Mouse (Mus musculus): Measurements from ENCODE around the gene Gorasp2. TPM values are rescaled to one million over a fixed set of nuclear protein-coding genes. Genes with fewer than 3 reads are reported as not detected.
A peak's percentile ranks its signal among the peaks of the same experiment; 100 is the strongest.

Gene Gorasp2
- 10 to 100 TPM; 36.1 to 49.2 (median 46.2) TPM for polyA plus RNA-seq (2017; shearing (Covaris generic))

DNA sequence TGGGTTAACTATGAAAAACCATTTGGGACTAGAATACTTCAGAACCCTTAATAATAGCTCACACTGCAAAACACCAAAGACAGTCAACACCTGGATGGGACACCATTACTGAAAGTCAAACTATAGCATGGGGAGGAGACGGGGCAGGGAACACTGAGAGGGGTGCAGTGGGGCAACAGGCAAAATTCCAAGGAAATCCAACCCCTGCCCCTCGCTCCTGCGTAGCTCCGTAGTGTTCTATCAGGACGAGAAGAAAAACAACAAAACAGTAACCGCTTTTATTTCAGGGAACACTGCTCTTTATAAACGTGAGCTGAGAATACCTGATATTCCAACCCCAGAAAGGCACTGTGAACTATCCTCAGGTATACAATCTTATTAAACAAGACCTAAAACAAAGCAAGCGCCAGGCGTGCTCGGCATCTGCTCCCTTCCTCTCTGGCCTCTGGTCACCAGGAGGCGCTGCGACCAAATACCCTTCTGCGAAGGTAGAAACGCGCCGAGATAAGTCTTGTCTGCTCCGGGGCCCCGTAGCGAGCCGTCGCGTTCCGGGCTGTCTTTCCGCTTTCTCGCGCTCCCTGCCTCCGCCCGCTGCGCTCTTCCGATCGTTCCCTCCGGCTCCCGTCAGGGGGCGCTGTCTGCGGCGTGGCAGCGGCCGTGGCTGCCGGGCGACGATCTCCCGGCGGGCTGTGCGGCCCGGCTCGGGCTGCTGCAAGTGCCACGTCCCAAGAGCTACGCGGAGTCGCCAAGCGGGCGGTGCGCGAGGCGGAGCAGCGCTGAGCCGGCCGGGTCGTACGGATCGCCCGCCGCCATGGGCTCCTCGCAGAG is at the start of gene Gorasp2:
Gorasp2 (plus strand) TSS at position 690 of the 828 bp plus-strand sequence.
- peak; percentile 93 for ATAC-seq

- no peak for ATAC-seq
Measured at GRCm38 (mm10) chr2:70614745-70615351, 46.5 kb upstream of the Gorasp2 start.

- ATAC-seq, result no peak
Measured at GRCm38 (mm10) chr2:70616076-70616475, 45.3 kb upstream of the Gorasp2 start.

GRCm38 (mm10) chr2:70616617-70617016 is 44.8 kb upstream of the Gorasp2 start:
- ATAC-seq, result no peak

DNA sequence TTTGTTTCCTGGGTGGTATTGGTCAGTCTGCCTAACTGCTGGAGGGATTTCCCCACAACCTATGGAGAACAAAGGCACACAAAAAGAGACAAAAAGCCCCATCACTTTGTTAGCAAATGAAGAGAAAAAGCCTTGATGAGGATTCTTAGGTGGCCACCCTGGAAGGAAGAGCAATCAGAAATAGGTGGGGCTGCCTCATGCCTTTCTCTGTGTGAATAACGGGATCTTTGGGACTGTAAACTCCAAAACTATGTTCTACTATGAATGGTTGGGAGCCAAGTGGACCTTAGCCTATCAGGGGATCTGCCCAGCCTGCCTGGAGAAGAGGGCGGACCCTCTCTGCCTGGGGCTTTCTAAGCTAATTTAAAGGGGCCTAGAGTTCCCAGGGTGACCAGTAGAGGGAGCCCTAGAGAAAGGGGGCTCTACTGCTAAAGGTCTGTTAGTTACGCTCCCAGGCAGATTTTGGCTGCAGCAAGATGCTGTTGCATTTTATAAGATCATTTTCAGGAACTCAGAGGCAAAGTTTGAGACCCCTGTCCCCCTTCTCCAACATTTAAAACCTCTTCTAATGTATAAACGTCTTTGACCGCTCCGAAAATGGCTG is 42.0 kb upstream of the Gorasp2 start:
- no peak for ATAC-seq

DNA sequence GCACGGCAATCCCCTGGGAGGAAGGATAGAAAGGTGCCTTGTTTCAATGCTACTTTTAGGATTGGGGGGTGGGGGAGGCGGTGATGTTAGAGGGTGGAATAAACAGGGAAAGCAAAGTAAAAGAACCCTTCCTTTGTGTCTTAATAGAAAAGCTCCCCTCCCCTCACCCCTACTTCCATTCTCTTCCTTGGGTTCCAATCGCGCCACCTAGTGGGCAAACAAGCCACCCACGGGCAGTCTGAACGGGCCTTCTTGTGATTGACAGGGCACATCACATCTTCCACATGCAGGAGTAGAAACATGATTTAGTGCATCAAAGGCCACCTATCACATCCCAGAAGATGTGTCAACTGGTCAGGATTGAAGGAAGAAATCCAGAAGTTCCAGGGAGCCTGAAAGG is 41.2 kb upstream of the Gorasp2 start:
- no peak for ATAC-seq

DNA sequence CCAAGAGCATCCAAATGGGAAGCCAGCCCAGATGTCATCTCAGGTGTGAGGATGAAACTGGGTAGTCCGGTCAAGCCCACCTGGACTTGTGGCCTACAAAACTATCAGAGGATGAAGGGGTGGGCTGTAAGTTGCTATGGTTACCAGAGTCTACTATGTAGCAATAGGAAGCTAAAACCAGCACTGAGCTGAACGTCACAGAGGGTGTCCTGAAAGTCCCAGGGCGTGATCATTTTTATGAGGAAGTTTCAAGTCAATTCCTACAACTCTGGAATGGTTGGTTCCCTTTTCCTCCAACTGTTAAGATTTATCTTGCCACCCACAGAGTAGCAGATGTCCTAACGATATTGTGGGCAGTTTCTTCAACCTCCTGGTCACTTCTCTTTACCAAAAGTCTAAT is 39.1 kb upstream of the Gorasp2 start:
- no peak for ATAC-seq

DNA sequence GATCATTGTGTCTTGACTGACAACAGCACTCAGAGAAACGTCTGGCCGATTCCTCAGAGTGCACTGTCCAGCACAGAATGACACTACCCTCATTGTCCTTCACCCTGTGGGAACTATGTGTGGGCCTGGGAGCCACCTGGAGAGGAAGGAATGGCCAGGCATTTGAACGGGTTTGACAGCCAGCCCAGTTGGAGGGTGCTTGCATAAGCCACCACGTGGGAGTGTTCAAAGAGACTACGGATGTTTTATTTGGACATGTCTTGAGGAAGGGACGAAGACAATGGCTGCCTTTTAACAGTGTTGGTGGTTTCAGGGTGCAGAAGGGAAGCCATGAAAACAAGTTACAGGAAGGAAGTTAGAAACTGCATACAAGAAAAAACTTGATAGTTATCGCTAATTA is 35.6 kb upstream of the Gorasp2 start:
- no peak for ATAC-seq

GRCm38 (mm10) chr2:70628397-70628796 is 33.0 kb upstream of the Gorasp2 start:
- no peak for ATAC-seq

DNA sequence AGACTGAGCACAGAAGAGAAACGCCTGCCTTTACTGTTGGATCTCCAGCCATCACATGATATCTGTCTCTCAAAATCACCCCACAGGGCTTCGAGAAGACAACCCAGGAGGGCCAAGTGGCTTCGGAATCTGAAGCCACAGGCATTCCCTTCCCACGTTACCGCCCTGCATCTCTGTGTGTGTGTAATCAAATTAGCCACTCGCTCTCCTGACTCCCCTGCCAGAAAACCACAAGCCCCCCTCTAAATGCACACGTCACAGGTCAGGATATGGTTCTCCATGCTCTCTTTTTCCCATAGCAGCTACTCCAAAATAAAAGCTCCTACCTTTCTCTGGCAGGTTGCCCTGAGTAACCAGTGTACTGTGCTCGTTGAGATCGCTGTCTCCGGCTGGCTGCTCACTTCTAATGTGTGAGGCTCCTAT is 32.0 kb upstream of the Gorasp2 start:
- ATAC-seq, result no peak

DNA sequence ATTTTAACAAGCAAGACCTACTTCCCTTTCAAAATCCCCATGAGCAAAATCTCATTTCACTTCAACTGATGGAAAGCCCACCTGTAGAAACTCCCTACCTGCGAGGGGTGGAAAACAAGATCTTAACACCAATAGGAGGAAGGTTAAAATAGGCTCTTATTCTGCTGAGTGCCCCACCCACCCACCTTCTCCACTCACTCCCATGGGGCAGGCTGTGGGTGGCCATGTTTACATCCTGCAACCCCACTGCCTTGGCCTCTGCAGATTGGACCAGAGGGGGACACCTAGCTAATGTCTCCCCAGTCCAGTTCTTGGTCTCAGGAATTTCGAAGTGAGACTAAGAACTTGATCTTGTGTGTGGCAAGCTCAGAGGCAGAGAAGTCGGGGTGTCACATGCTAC is 31.5 kb upstream of the Gorasp2 start:
- ATAC-seq, result no peak

DNA sequence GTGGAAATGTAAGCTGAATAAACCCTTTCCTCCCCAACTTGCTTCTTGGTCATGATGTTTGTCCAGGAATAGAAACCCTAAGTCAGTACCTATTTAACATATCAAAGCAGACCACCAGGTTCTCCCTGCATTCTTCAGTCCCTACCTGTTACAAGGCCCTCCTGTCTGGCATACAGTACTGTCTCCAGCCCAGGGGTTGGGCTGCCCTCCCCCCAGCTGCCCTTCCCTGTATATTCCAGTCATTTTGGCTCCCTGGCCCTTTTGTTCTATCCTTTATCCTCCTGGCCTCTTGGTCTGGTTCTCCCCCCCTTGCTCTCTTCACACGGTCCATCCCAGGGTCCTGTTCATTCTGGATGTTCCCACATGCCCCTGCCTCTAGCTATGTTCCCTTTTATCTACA is 30.1 kb upstream of the Gorasp2 start:
- ATAC-seq, result no peak

DNA sequence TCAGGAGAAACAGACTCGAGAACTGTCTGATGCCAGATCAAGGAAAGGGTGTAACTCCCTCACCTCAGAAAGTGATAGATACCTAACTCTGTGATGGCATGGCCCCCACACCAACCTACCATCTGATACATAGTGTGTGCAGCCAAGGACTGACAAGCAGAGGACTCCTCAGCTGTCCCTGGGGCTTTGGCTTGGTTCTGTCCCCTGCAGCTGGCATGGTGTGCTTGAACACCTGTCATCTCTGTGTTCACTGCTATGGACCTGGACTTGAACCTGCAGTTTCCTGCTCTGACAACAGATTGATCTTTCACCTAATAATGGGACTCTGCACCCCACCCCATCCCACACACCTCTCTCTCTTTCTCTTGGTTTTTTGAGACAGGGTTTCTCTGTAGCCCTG is 29.0 kb upstream of the Gorasp2 start:
- ATAC-seq, result no peak

DNA sequence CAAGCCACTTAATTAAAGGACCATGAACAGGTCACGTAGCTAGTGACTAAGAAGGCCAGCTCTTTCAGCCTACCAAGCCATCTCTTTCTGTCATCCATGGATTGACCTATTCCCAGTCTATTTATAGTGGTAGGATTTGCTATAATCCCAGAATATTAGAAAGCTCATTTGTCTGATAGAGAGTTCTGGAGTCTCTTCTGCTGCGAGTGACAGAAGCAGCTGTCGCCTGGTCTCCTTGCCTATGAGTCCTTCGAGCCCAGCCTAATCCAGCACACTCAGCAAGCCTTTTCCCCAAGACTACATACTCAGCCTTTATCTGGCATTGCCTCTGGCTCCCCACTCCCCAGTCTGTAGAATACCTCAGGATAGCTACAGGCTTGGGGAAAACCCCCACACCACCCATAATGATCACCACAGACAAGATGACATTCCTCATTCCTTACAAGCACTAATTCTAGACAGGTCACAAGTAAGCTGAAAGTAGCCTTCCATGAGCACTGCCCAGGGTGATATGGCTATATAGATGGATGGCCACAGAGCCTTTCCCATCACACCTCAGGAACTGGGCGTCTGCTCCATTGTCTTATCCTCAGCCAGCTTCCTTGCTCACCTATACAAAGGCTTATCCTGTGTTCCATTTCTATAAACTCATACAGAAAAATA is 27.2 kb upstream of the Gorasp2 start:
- no peak for ATAC-seq

- ATAC-seq, result no peak
Measured at GRCm38 (mm10) chr2:70640968-70641367, 20.4 kb upstream of the Gorasp2 start.

- no peak for ATAC-seq
Measured at GRCm38 (mm10) chr2:70642971-70643565, 18.3 kb upstream of the Gorasp2 start.

DNA sequence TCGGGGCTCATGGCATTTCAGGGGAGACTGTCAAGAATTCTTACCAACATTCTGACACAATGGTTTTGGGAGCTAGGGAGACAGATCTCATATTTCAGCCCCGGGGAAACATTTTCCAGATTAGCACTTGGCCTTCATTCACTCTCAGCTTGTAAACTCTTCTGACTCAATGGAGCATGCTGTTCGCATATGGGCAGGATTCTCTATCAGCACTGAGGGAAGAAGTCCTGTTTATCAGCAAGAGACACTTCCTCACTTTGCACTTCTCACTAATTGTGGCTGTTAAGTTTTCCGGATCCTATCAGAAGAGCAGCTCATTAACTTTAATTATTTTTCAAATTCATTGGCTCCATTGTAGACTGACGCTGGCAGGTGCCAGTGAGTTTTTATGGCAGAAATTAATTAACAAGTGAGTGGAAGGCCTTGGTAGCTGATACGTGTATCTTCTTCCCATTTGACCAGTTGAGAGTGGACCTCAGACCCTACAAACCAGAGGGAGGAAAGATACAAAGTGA is 16.1 kb upstream of the Gorasp2 start:
- no peak for ATAC-seq

GRCm38 (mm10) chr2:70647681-70648080 is 13.7 kb upstream of the Gorasp2 start:
- ATAC-seq, result no peak

DNA sequence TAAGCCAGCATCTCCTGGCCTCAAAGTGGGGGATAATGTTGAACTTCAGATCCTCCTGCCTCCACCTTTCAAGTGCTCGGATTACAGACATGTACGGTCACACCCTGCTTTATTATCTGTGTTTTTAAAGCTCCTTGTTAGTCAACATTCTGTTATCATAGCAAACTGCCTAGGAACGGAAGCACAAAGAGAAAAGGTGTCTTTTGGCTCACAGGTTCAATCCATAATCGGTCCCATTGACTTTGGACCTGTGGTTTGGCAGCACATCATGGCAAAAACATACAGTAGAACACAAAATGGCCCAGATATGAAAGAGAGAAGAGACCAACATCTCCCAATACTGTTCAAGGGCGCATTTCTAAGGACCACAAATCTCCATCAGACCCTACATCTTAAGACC is 13.1 kb upstream of the Gorasp2 start:
- ATAC-seq, result no peak

- no peak for ATAC-seq
Measured at GRCm38 (mm10) chr2:70649471-70649870, 11.9 kb upstream of the Gorasp2 start.

DNA sequence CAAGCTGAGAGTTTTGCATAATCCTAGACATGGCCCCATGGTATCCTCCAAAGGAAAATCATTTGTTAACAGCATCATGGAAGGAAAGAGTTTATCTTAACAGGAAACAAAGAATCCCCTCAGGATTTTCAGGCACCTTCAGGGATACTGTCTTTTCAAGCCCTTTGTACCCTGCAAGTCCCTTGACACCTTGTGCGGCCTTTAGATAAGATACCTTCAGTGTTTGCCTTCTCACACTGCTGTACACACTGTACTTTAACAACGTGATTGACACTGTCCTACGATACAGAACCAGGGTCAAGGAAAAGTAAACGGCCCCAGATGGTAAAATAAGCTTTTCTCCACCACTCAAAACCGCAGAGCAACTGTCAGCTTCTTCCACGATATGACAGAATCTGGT is 9.6 kb upstream of the Gorasp2 start:
- no peak for ATAC-seq

DNA sequence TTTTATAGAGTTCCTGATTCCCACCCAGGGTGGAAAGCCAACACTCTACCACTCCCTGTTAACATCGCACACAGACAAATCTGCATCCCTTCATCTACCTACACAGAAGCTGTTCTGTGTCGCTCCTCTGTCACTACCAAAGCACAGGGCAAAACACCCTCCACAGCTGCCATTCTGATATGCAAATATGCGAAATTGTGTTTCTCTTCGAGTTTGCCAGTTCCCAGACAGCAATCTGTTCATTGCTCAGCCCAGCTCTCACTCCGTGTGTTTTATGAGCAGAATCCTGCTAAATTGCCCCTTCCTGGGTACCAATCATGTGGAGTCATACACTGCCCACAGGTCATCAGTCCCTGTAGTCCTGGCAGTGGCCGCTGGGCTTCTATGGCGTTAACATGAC is 4.3 kb upstream of the Gorasp2 start:
- no peak for ATAC-seq
